Mouse (Mus musculus): ENCODE data around the gene Arhgef19. TPM values are rescaled to one million over a fixed set of nuclear protein-coding genes. Genes with fewer than 3 reads are reported as not detected.
A peak's percentile ranks its signal among the peaks of the same experiment; 100 is the strongest.

The Arhgef19 gene
- polyA plus RNA-seq, 1 experiment from 2014 or later, result 0.93 TPM

DNA sequence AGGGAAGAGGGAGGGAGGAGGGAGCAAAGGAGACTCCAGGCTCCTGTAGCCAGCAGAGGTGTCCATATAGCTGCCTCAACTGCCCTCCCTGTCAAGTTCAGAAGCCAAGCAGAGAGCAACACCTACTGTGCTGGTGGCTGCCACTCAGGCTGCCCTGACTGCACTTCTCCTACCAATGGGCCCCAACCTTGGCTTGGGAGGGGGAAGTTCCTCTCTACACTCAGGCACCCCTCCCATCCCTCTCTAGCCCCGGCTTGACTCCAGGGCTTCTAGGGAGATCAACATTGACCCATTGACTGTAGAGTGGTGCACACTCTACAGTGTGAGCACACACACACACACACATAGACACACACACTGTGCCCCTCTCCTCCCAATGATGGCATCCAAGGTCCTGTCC, 42.3 kb downstream of the Arhgef19 start:
- Histone ChIP-seq H3K27me3 (peaks cover 8% of the 10 kb centered on the region), H3K9me3 (no peaks in the 10 kb centered on the region), H3K9ac (replicated peaks) (no peak overlapping the region), H3K36me3 (no peaks in the 10 kb centered on the region), H3K4me2 (replicated peaks) (no peak overlapping the region), H3K27ac (no peak overlapping the region), H3K4me3 (replicated peaks) (no peak overlapping the region), H3K4me1 (replicated peaks) (peaks cover 35% of the 10 kb centered on the region)
- WGBS, result 91% methylated on average over 1 of the region's 1 CpGs
- ATAC-seq, result no peak

DNA sequence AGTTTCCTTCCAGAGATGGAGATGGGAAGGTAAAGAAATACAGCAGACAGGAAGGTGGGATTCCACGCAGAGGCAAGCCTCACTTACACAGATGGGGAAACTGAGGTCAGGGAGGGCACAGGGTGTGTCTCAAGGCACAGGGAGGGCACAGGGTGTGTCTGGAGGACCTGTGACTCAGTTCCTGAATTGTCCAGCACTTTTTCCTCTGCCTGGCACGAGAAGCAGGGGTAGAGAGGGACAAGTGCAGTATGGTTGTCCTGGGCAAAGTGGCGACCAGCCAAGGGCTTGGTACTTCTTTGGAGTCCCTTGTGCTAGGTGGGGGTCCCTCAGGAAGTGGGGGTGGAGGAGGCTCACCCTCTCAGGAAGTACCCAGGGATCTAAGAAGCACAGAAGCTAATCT, 42.8 kb downstream of the Arhgef19 start:
- no peak overlapping the region for H3K4me3 ChIP-seq (replicated peaks)
- no peak for ATAC-seq
- no peak overlapping the region for H3K9ac ChIP-seq (replicated peaks)
- H3K27ac ChIP-seq, result no peak overlapping the region
- no peak overlapping the region for H3K4me2 ChIP-seq (replicated peaks)
- H3K9me3 ChIP-seq, result no peaks in the 10 kb centered on the region
- H3K27me3 ChIP-seq, result peaks cover 14% of the 10 kb centered on the region
- WGBS, result 71% methylated on average over 3 of the region's 3 CpGs
- H3K36me3 ChIP-seq, result no peaks in the 10 kb centered on the region
- H3K4me1 ChIP-seq (replicated peaks), result peaks cover 39% of the 10 kb centered on the region

DNA sequence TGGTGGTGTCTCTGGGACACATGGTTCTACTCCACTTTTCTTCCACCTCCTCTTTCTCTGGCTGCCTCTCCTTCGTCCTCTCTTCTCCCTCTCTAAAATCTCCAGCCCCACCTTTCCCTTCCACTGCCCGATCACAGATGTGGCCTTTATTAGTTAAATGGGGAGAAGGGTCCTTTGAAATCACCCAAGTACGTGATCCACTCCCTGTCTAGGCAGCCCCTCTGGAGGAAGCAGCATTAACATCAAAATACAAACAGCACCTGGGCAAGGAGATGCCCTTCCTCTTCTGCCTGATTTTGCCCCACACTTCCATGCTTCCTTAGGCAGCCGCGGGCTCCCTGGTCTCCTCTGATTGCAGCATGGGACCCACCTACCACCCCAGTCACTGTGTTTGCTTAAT, 43.3 kb downstream of the Arhgef19 start:
- Histone ChIP-seq H3K4me2 (replicated peaks) (no peak overlapping the region), H3K36me3 (no peaks in the 10 kb centered on the region), H3K9ac (replicated peaks) (no peak overlapping the region), H3K27ac (no peak overlapping the region), H3K27me3 (peaks cover 19% of the 10 kb centered on the region), H3K4me1 (replicated peaks) (peaks cover 45% of the 10 kb centered on the region), H3K9me3 (no peaks in the 10 kb centered on the region), H3K4me3 (replicated peaks) (no peak overlapping the region)
- no peak for ATAC-seq
- 51% methylated on average over 5 of the region's 5 CpGs for WGBS

DNA sequence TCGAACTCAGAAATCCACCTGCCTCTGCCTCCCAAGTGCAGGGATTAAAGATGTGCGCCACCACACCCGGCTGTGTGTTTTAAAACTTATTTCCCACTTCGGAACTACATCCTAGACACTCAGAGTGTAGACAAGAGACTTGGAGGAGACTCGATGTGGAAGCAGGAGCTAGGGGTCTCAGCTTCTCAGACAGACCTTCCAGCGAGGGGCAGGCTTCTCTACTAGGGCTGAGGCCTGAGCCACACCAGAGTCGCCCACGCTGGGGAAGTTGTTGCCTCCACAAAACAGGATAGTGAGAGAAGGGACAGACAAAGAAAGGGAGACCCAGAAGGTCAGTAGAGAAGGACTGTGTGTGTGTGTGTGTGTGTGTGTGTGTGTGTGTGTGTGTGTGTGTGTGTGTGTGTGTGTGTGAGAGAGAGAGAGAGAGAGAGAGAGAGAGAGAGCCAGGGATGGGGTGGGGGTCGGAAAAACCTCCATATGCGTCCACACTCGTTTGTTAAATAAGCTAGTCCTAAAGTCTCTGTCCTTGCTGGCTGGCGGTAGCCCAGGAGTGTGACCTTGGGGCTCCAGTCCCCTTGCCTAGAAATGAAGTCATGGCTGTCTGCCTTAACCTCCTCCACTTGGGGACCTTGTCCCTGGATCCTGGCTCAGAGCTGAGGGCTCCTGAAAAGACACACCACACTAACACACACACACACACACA, 44.0 kb downstream of the Arhgef19 start:
- H3K4me1 ChIP-seq (replicated peaks), result peaks cover 46% of the 10 kb centered on the region
- no peaks in the 10 kb centered on the region for H3K36me3 ChIP-seq
- no peak overlapping the region for H3K9ac ChIP-seq (replicated peaks)
- no peak overlapping the region for H3K4me3 ChIP-seq (replicated peaks)
- WGBS, result 61% methylated on average over 12 of the region's 12 CpGs
- H3K9me3 ChIP-seq, result no peaks in the 10 kb centered on the region
- no peak overlapping the region for H3K27ac ChIP-seq
- ATAC-seq, result no peak
- peaks cover 25% of the 10 kb centered on the region for H3K27me3 ChIP-seq
- H3K4me2 ChIP-seq (replicated peaks), result no peak overlapping the region

DNA sequence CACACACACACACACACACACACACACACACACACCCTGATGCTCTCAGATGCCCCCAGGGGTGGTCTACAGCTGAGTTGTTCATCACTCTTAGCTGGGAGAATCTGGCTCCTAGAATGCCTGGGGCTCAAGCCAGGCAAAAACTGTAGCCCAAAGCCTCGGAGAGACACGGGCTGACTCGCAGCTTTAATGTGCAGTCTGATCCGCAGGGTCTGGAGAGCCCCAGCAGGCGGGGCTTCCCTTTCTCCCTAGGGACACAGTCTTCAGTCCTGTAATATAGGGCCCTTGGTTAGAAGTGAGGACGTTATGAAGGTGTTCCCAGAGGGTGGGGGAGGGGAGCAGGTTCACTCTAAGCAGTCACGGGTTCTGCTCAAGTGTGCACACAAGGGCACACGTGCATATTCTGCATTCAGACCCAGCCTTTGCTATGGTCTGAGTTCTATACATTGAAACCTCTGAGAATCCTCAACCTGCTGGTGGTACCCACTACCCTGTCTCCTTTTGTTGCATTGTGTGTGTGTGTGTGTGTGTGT, 44.6 kb downstream of the Arhgef19 start:
- Histone ChIP-seq H3K4me3 (replicated peaks) (no peak overlapping the region), H3K9me3 (no peaks in the 10 kb centered on the region), H3K4me1 (replicated peaks) (peaks cover 44% of the 10 kb centered on the region), H3K9ac (replicated peaks) (no peak overlapping the region), H3K4me2 (replicated peaks) (no peak overlapping the region), H3K27ac (no peak overlapping the region), H3K27me3 (peaks cover 30% of the 10 kb centered on the region), H3K36me3 (no peaks in the 10 kb centered on the region)
- ATAC-seq, result 0 out of 2 replicates have a peak, but pooled peaks have one; percentile 5
- 20% methylated on average over 8 of the region's 8 CpGs for WGBS

DNA sequence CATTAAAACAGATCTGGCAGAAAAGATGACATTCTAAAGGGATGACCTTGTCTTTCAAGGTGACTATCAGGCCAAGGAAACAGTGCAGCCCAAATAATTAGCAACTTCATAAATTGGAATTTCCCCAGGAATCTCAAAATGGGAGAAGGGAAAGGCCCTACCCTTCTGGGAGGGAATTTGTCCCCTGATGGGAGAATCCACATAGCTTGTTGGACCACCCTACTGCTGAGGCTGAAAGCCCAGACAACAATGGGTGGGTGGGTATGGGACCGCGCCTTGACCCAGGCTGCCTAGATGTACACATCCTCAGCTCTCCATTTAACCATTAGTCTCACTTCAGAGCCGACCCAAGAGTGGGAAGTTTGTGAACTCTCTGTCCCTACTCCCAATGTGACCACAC, 45.2 kb downstream of the Arhgef19 start:
- Histone ChIP-seq H3K4me3 (replicated peaks) (no peak overlapping the region), H3K4me1 (replicated peaks) (peaks cover 39% of the 10 kb centered on the region), H3K27ac (no peak overlapping the region), H3K4me2 (replicated peaks) (no peak overlapping the region), H3K9me3 (no peaks in the 10 kb centered on the region), H3K36me3 (no peaks in the 10 kb centered on the region), H3K27me3 (peaks cover 35% of the 10 kb centered on the region), H3K9ac (replicated peaks) (no peak overlapping the region)
- no peak for ATAC-seq
- 71% methylated on average over 3 of the region's 3 CpGs for WGBS

DNA sequence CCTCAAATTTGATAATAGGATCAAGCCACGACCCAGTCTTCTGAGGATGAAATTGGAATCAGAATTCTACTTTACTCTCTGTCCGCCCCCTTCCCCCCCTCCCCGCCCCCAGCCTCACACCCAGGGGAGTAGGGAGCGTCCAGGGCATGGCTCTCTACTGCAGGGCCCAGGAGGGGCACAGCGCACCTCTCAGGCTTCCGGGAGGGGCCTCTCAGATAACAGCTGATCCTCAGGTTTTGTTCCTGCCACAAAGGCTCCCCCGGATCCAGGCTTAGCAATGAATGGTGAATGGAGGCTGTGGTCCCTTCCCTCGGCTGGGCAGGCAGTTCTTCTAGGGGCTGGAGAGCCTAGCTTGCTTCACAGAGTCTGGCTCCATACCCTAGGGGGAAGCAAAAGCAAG, 45.8 kb downstream of the Arhgef19 start:
- WGBS, result 6% methylated on average over 8 of the region's 8 CpGs

DNA sequence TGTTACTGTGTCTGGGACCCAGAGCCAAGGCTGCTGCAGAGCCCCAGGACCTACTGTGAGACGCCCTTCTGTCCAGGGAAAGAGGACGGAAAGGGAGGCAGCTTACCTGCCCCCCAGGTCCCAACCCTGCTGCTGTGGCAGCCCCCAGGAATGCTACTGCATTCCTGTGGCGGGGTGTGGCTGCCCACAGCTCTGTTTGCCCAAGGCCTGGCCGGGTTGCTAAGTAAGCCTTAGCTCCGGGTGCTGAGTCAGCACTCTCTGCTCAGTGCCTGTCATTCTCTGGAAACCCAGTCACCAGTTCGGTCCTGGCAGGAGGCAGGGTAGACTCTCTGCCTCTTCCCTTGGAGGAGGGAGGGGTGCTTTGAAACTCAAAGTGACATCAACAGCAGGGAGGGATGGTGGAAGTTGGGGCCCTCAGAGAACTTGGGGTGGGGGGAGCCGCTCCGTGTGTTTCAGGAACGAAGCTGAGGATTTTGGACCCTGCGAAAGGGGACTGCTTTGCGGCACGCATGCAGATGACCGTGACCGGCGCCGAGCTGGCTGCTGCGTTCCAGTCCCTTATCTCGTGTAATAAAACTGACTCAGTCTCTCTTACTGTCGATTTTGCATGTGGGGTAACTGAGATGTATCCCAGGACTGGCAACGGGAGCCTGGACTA, 47.7 kb downstream of the Arhgef19 start:
- H3K4me2 ChIP-seq (replicated peaks), result peak overlapping the region; percentile 20; the same call in 1 of the 2 replicates
- no peak overlapping the region for H3K27ac ChIP-seq
- 12% methylated on average over 20 of the region's 20 CpGs for WGBS
- H3K36me3 ChIP-seq, result no peaks in the 10 kb centered on the region
- no peak overlapping the region for H3K4me3 ChIP-seq (replicated peaks)
- H3K4me1 ChIP-seq (replicated peaks), result peaks cover 48% of the 10 kb centered on the region
- peak overlapping the region; percentile 32; the same call in 1 of the 2 replicates for H3K9ac ChIP-seq (replicated peaks)
- no peaks in the 10 kb centered on the region for H3K9me3 ChIP-seq
- H3K27me3 ChIP-seq, result peaks cover 48% of the 10 kb centered on the region
- ATAC-seq, result 0 out of 2 replicates have a peak, but pooled peaks have one; percentile 28

More for the DNA sequence above, 45.8 kb downstream of the Arhgef19 start:
- Histone ChIP-seq H3K4me3 (replicated peaks) (no peak overlapping the region), H3K4me1 (replicated peaks) (peaks cover 38% of the 10 kb centered on the region), H3K4me2 (replicated peaks) (no peak overlapping the region), H3K27ac (no peak overlapping the region), H3K9me3 (no peaks in the 10 kb centered on the region), H3K27me3 (peaks cover 41% of the 10 kb centered on the region), H3K36me3 (no peaks in the 10 kb centered on the region), H3K9ac (replicated peaks) (no peak overlapping the region)
- no peak for ATAC-seq

DNA sequence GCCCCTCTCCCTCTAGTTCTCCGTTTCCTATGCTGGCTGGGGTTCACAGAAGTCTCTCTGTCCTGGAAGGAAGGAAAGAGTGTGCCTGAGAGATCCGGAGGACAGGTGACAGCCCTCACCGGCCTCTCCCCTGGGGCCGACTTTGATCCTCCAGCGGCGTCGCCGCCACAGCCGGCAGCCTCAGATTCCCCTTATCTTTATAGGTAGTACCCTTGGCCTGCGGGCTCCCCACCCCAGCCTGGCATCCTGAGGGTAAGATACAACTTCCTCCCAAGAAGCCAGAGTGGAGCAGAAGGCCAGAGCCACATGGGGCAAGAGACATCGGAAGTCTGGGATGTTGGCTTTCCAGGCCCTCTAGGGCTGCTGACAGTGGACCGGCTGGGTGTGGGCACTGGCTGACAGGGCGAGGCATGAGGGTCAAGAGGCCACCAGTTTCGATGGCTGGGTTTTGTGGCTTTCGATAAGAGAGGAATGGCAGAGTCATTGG, 48.3 kb downstream of the Arhgef19 start:
- Histone ChIP-seq H3K4me1 (replicated peaks) (peaks cover 49% of the 10 kb centered on the region), H3K9ac (replicated peaks) (no peak overlapping the region), H3K9me3 (no peaks in the 10 kb centered on the region), H3K27me3 (peaks cover 53% of the 10 kb centered on the region), H3K36me3 (no peaks in the 10 kb centered on the region), H3K27ac (no peak overlapping the region), H3K4me3 (replicated peaks) (no peak overlapping the region), H3K4me2 (replicated peaks) (peak overlapping the region; percentile 20; the same call in 1 of the 2 replicates)
- WGBS, result 19% methylated on average over 15 of the region's 15 CpGs
- ATAC-seq, result no peak

DNA sequence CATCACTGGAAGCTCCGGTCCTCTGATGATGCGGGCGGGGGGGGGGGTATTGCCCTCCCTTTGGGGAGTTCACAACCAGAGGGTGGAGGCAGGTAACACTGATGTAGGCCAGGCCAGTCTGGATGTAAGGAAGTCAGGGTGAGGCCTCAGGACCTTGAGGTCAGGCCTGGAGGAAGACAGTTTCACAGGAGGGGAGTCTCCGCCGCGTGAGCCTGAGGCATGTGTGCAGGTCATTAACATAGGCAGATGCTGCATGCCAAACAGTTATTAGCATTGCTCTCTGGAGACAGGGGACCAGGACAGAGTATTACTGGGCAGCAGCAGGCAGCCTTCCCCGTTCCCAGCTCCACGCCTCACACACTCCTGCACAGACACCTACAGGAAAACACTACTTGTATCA, 48.9 kb downstream of the Arhgef19 start:
- Histone ChIP-seq H3K9ac (replicated peaks) (no peak overlapping the region), H3K4me2 (replicated peaks) (no peak overlapping the region), H3K4me1 (replicated peaks) (peaks cover 49% of the 10 kb centered on the region), H3K27ac (no peak overlapping the region), H3K27me3 (peaks cover 59% of the 10 kb centered on the region), H3K4me3 (replicated peaks) (no peak overlapping the region), H3K36me3 (no peaks in the 10 kb centered on the region), H3K9me3 (no peaks in the 10 kb centered on the region)
- peak; percentile 29; the same call in 1 of the 2 replicates for ATAC-seq
- WGBS, result 34% methylated on average over 8 of the region's 8 CpGs

DNA sequence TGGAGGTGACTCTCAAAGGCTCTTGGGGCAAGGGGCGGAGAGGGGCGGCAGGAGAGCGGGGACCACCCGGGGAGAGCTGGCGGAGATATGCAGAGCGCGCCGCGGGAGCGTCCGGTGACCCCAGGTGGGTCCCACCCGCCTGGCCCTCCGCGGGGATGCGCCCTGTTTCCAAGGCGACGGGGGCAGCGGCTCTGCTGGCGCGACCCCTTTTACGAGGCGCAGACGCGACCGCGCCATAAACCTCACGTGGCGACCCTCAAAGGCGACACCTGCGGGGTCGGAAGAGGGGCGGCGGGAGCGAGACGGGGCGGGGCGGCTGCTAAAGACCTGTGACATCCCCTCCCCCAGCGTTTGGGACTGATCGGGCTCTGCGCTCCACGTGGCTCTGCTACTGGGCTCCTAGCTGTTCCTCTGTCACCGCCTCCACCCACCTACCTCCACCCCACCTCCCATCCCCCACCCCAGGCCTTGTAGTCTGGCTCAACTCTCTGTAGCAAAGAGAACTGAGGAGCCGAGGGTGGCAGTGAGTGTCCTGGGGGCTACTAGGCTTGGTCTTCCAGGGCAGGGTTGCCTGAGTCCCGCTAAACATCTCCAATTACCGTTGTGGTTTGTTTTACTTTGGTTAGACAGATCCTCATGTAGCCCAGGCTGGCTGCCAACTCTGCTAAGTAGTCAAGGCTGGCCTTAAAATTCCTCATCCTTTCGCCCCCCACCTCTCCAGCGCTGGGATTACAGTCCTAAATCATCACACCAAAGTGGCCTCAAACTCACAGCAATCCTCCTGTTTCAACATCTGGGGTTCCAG, 52.5 kb downstream of the Arhgef19 start:
- Histone ChIP-seq H3K9ac (replicated peaks) (peak overlapping the region; percentile 55), H3K27ac (no peak overlapping the region), H3K36me3 (no peaks in the 10 kb centered on the region), H3K27me3 (peaks cover 84% of the 10 kb centered on the region), H3K4me1 (replicated peaks) (peaks cover 44% of the 10 kb centered on the region), H3K4me2 (replicated peaks) (peak overlapping the region; percentile 75), H3K4me3 (replicated peaks) (peak overlapping the region; percentile 34), H3K9me3 (no peaks in the 10 kb centered on the region)
- no peak for ATAC-seq
- WGBS, result 1% methylated on average over 47 of the region's 47 CpGs

Measured in midbrain, embryonic 13.5 days (tissue).